In the genomic region with DNA sequence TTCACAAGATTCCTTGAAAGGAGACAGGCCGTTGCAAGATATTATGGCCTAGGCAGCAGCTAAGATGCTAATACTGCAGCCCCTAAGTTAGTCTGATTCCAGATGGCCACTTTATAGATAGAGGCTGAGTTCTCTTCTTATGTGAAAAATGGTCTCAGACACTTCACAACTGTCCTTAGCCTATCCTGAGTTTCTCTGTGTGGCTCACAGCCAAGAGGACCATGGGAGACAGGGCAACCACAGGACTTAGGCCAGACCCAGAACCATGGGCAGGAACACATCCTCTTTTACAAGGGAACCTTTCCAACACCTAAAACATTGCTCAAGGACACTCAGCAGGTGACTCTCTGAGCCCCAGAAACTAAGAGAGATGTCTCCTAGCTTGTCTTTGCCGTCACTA, we compare ENCODE assay signal across 40 mouse cellular contexts. TPM values are rescaled to one million over a fixed set of nuclear protein-coding genes. Genes with fewer than 3 reads are reported as not detected.
"Had no signal": no experiment of that assay in that cellular context is flagged by ENCODE, and none has a peak within 500 bp of the region (broad histone marks: within the 10 kb centered on the region; RNA-seq: fewer than 3 reads in every experiment).

No protein-coding gene starts in this region.

- H3K36me3 ChIP-seq: heart, embryonic 10.5 days; heart, embryonic 12.5 days; hindbrain, embryonic 10.5 days; hindbrain, embryonic 12.5 days; intestine, embryonic 15.5 days; limb, embryonic 10.5 days; limb, embryonic 12.5 days; liver, embryonic 13.5 days; liver, embryonic 15.5 days had no signal

- H3K4me3 ChIP-seq: heart, embryonic 10.5 days; heart, embryonic 12.5 days; hindbrain, embryonic 10.5 days; hindbrain, embryonic 12.5 days; intestine, embryonic 15.5 days; layer of hippocampus, adult 2 months; left cerebral cortex, adult 2 months; limb, embryonic 10.5 days; limb, embryonic 12.5 days; liver, embryonic 13.5 days; liver, embryonic 15.5 days had no signal

- H3K9me3 ChIP-seq: heart, embryonic 10.5 days; heart, embryonic 12.5 days; hindbrain, embryonic 10.5 days; hindbrain, embryonic 12.5 days; intestine, embryonic 15.5 days; limb, embryonic 10.5 days; limb, embryonic 12.5 days; liver, embryonic 13.5 days; liver, embryonic 15.5 days had no signal

- H3K4me1 ChIP-seq: heart, embryonic 10.5 days; heart, embryonic 12.5 days; hindbrain, embryonic 12.5 days; intestine, embryonic 15.5 days; limb, embryonic 10.5 days; limb, embryonic 12.5 days; liver, embryonic 13.5 days; liver, embryonic 15.5 days had no signal

- H3K9ac ChIP-seq: heart, embryonic 12.5 days; hindbrain, embryonic 12.5 days; hindbrain, embryonic 14.5 days; intestine, embryonic 15.5 days; limb, embryonic 12.5 days; liver, embryonic 13.5 days; liver, embryonic 15.5 days; liver, postnatal 0 days had no signal

- H3K27me3 ChIP-seq: hindbrain, embryonic 12.5 days; intestine, embryonic 15.5 days; limb, embryonic 12.5 days; liver, embryonic 15.5 days had no signal

- H3K27ac ChIP-seq: heart, embryonic 10.5 days; hindbrain, embryonic 10.5 days; hindbrain, embryonic 12.5 days; hindbrain, embryonic 14.5 days; intestine, embryonic 15.5 days; layer of hippocampus, adult 2 months; left cerebral cortex, adult 2 months; limb, embryonic 10.5 days; limb, embryonic 12.5 days; liver, embryonic 13.5 days; liver, embryonic 15.5 days had no signal

- DNase-seq: gastrocnemius, postnatal 10 days; gastrocnemius, postnatal 25 days; heart, postnatal 10 days; heart, postnatal 4 days; kidney, adult 18-20 months; kidney, adult 8-10 months; kidney, postnatal 25 days; kidney, postnatal 4 days; liver; liver, embryonic 13.5 days; liver, postnatal 0 days had no signal

- H3K4me2 ChIP-seq: heart, embryonic 12.5 days; hindbrain, embryonic 12.5 days; hindbrain, embryonic 14.5 days; intestine, embryonic 15.5 days; limb, embryonic 12.5 days; liver, embryonic 11.5 days; liver, embryonic 13.5 days; liver, embryonic 15.5 days had no signal

- ATAC-seq: hindbrain, embryonic 16.5 days; inflammation-experienced regulatory T-cells, adult 6 months; intestine, embryonic 15.5 days; intestine, postnatal 0 days; liver, postnatal 0 days had no signal

RNA-seq across cellular contexts. Expression of a gene that starts 3.3 kb away (rescaled TPM):
- total RNA-seq: gastrocnemius, postnatal 10 days; gastrocnemius, postnatal 25 days; gastrocnemius, postnatal 4 days; granulocyte monocyte progenitor cell, adult 5-6 weeks; heart, adult 18-20 months; heart, adult 8-10 months; heart, postnatal 10 days; heart, postnatal 25 days; heart, postnatal 4 days; layer of hippocampus, adult 2 months; layer of hippocampus, postnatal 10 days; layer of hippocampus, postnatal 25 days; left cerebral cortex, adult 2 months; left cerebral cortex, postnatal 14 days; left cerebral cortex, postnatal 36 days had no signal
- polyA plus RNA-seq: heart, embryonic 10.5 days; heart, embryonic 12.5 days; heart, embryonic 14.5 days; heart, embryonic 16.5 days; hindbrain, embryonic 10.5 days; hindbrain, embryonic 12.5 days; hindbrain, embryonic 14.5 days; hindbrain, embryonic 16.5 days; inflammation-experienced regulatory T-cells, adult 6 months; intestine, embryonic 15.5 days; intestine, postnatal 0 days; kidney, embryonic 14.5 days; kidney, embryonic 16.5 days; limb, embryonic 10.5 days; limb, embryonic 12.5 days; limb, embryonic 14.5 days; liver, embryonic 11.5 days; liver, embryonic 13.5 days; liver, embryonic 15.5 days; liver, postnatal 0 days had no signal

RNA-seq across cellular contexts. Expression of a gene that starts 8.1 kb away (rescaled TPM):
- total RNA-seq: gastrocnemius, postnatal 10 days; gastrocnemius, postnatal 25 days; gastrocnemius, postnatal 4 days; granulocyte monocyte progenitor cell, adult 5-6 weeks; heart, adult 18-20 months; heart, adult 8-10 months; heart, postnatal 10 days; heart, postnatal 25 days; heart, postnatal 4 days; layer of hippocampus, adult 2 months; layer of hippocampus, postnatal 10 days; layer of hippocampus, postnatal 25 days; left cerebral cortex, adult 2 months; left cerebral cortex, postnatal 14 days; left cerebral cortex, postnatal 36 days had no signal
- polyA plus RNA-seq: heart, embryonic 10.5 days; heart, embryonic 12.5 days; heart, embryonic 14.5 days; heart, embryonic 16.5 days; hindbrain, embryonic 10.5 days; hindbrain, embryonic 12.5 days; hindbrain, embryonic 14.5 days; hindbrain, embryonic 16.5 days; inflammation-experienced regulatory T-cells, adult 6 months; intestine, embryonic 15.5 days; intestine, postnatal 0 days; kidney, embryonic 16.5 days; limb, embryonic 10.5 days; limb, embryonic 12.5 days; limb, embryonic 14.5 days; liver, embryonic 11.5 days; liver, embryonic 13.5 days; liver, embryonic 15.5 days; liver, postnatal 0 days had no signal

RNA-seq across cellular contexts. Expression of a gene that starts 8.6 kb away (rescaled TPM):
- total RNA-seq: gastrocnemius, postnatal 10 days; gastrocnemius, postnatal 25 days; gastrocnemius, postnatal 4 days; granulocyte monocyte progenitor cell, adult 5-6 weeks; heart, adult 18-20 months; heart, adult 8-10 months; heart, postnatal 10 days; heart, postnatal 25 days; heart, postnatal 4 days; layer of hippocampus, adult 2 months; layer of hippocampus, postnatal 10 days; layer of hippocampus, postnatal 25 days; left cerebral cortex, adult 2 months; left cerebral cortex, postnatal 14 days; left cerebral cortex, postnatal 36 days had no signal
- polyA plus RNA-seq: heart, embryonic 10.5 days; heart, embryonic 12.5 days; heart, embryonic 14.5 days; hindbrain, embryonic 10.5 days; hindbrain, embryonic 12.5 days; hindbrain, embryonic 14.5 days; hindbrain, embryonic 16.5 days; inflammation-experienced regulatory T-cells, adult 6 months; intestine, embryonic 15.5 days; intestine, postnatal 0 days; kidney, embryonic 14.5 days; kidney, embryonic 16.5 days; limb, embryonic 10.5 days; limb, embryonic 12.5 days; limb, embryonic 14.5 days; liver, embryonic 11.5 days; liver, embryonic 13.5 days; liver, embryonic 15.5 days; liver, postnatal 0 days had no signal

RNA-seq across cellular contexts. Expression of a gene that starts 36.7 kb away (rescaled TPM):
- total RNA-seq: gastrocnemius, postnatal 10 days; gastrocnemius, postnatal 25 days; gastrocnemius, postnatal 4 days; granulocyte monocyte progenitor cell, adult 5-6 weeks; heart, adult 18-20 months; heart, adult 8-10 months; heart, postnatal 10 days; heart, postnatal 25 days; heart, postnatal 4 days; layer of hippocampus, postnatal 10 days; layer of hippocampus, postnatal 25 days; left cerebral cortex, postnatal 14 days; left cerebral cortex, postnatal 36 days had no signal
- polyA plus RNA-seq: heart, embryonic 10.5 days; heart, embryonic 12.5 days; heart, embryonic 14.5 days; heart, embryonic 16.5 days; hindbrain, embryonic 10.5 days; hindbrain, embryonic 12.5 days; hindbrain, embryonic 14.5 days; hindbrain, embryonic 16.5 days; inflammation-experienced regulatory T-cells, adult 6 months; intestine, embryonic 15.5 days; intestine, postnatal 0 days; kidney, embryonic 14.5 days; kidney, embryonic 16.5 days; limb, embryonic 10.5 days; limb, embryonic 12.5 days; limb, embryonic 14.5 days; liver, embryonic 11.5 days; liver, embryonic 13.5 days; liver, embryonic 15.5 days; liver, postnatal 0 days had no signal

RNA-seq across cellular contexts. Expression of a gene that starts 42.1 kb away (rescaled TPM):
- total RNA-seq: gastrocnemius, postnatal 10 days; gastrocnemius, postnatal 25 days; gastrocnemius, postnatal 4 days; granulocyte monocyte progenitor cell, adult 5-6 weeks; heart, adult 18-20 months; heart, adult 8-10 months; heart, postnatal 10 days; heart, postnatal 25 days; heart, postnatal 4 days; layer of hippocampus, adult 2 months; layer of hippocampus, postnatal 10 days; layer of hippocampus, postnatal 25 days; left cerebral cortex, adult 2 months; left cerebral cortex, postnatal 14 days; left cerebral cortex, postnatal 36 days had no signal
- polyA plus RNA-seq: heart, embryonic 10.5 days; heart, embryonic 12.5 days; heart, embryonic 14.5 days; heart, embryonic 16.5 days; hindbrain, embryonic 10.5 days; hindbrain, embryonic 12.5 days; hindbrain, embryonic 14.5 days; hindbrain, embryonic 16.5 days; inflammation-experienced regulatory T-cells, adult 6 months; intestine, embryonic 15.5 days; intestine, postnatal 0 days; kidney, embryonic 14.5 days; kidney, embryonic 16.5 days; limb, embryonic 10.5 days; limb, embryonic 12.5 days; limb, embryonic 14.5 days; liver, embryonic 11.5 days; liver, embryonic 13.5 days; liver, embryonic 15.5 days; liver, postnatal 0 days had no signal
